Mouse (Mus musculus) heart, embryonic 15.5 days (tissue): ENCODE results near the gene Txlna. TPM values are rescaled to one million over a fixed set of nuclear protein-coding genes. Genes with fewer than 3 reads are reported as not detected.

Experiments used
- ATAC-seq: fragments of 200-750 bp; cut with Nextera tagmentation; replicated peaks from 2 replicates; pipeline ENCODE4 v1.8.0; 2017; ENCODE audit warnings: low read depth, moderate TSS enrichment; ENCODE audit not compliant: insufficient number of reproducible peaks, insufficient read depth, low FRiP score
- H3K27ac ChIP-seq: fragments of 300-500 bp; sonication (generic); 2 replicates; pipeline ENCODE4 v1.5.1; 2015; ENCODE audit warnings: mild to moderate bottlenecking, inconsistent platforms
- H3K27me3 ChIP-seq: fragments of 300-500 bp; sonication (generic); 2 replicates; pipeline ENCODE4 v1.6.1; 2015; ENCODE audit warnings: inconsistent platforms
- H3K36me3 ChIP-seq: fragments of 300-500 bp; sonication (generic); 2 replicates; pipeline ENCODE4 v1.6.1; 2015; ENCODE audit warnings: mild to moderate bottlenecking, inconsistent platforms
- H3K4me1 ChIP-seq: fragments of 300-500 bp; sonication (generic); replicated peaks from 2 replicates; pipeline ENCODE4 v1.6.1; 2015; ENCODE audit warnings: inconsistent platforms
- H3K4me2 ChIP-seq: fragments of 300-500 bp; sonication (generic); 2 replicates; pipeline ENCODE4 v1.6.1; 2015; ENCODE audit warnings: inconsistent platforms, mild to moderate bottlenecking, moderate library complexity
- H3K4me3 ChIP-seq: fragments of 300-500 bp; sonication (generic); 2 replicates; pipeline ENCODE4 v1.5.1; 2015; ENCODE audit warnings: mild to moderate bottlenecking, inconsistent platforms
- H3K9ac ChIP-seq: fragments of 300-500 bp; sonication (generic); 2 replicates; pipeline ENCODE4 v1.6.1; 2015; ENCODE audit warnings: mild to moderate bottlenecking, inconsistent platforms
- H3K9me3 ChIP-seq: fragments of 300-500 bp; sonication (generic); replicated peaks from 2 replicates; pipeline ENCODE4 v1.6.1; 2016; ENCODE audit warnings: inconsistent platforms
- WGBS: fragments of 180-500 bp; shearing (Covaris S2); methylation state at CpG from one replicate; pipeline ENCODE4 v1.1.7; 2015; ENCODE audit warnings: mixed read lengths; 5-methylcytosine and 5-hydroxymethylcytosine counted together
- polyA plus RNA-seq: library from polyadenylated mRNA; unstranded; fragments of >200 nt; fragmentation: Nextera tagmentation; extraction: Ambion mirVana; gene quantifications from 2 replicates; pipeline ENCODE4 v1.2.1, GENCODE M21; 2015

Gene Txlna
- polyA plus RNA-seq, 1 experiment from 2014 or later = 38.4 TPM

- H3K9me3 ChIP-seq = no peaks in the 10 kb centered on the region
- H3K36me3 ChIP-seq = peaks cover 31% of the 10 kb centered on the region
- peak overlapping the region; percentile 89 for H3K27ac ChIP-seq
- peak overlapping the region; percentile 87 for H3K4me2 ChIP-seq
- ATAC-seq = peak; percentile 89
- H3K27me3 ChIP-seq = no peaks in the 10 kb centered on the region
- H3K4me1 ChIP-seq = peaks cover 38% of the 10 kb centered on the region
- peak overlapping the region; percentile 84 for H3K9ac ChIP-seq
- H3K4me3 ChIP-seq = peak overlapping the region; percentile 77
- WGBS = under 1% methylated on average over 18 of the region's 18 CpGs
These were observed 16.4 kb downstream of the Txlna start for GRCm38 (mm10) chr4:129624281-129625028.

DNA sequence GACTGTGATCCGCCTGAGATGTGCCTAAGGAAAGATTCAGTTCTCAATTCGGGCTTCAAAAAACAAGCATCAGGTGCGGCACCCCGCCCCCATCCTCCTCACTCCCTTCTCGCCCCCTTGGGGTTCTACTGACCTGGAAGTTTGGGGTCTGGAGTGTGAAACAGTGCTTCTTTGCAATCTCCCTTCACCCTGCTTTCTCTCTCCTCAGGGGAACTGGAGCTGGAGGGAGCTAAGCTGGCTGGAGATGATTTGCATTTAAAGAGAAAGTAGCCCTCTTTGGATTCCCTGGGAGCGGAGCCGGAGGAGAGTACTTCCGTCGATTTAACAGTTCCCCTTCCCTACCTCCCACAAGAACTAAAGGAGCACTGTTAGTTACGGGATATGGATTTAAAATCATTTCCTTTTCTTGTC is 17.2 kb downstream of the Txlna start, which contains the start of gene Ccdc28b:
Gene Ccdc28b (minus strand): TSS at position 267 of the 411 bp plus-strand sequence.
- ATAC-seq = peak; percentile 33
- Histone ChIP-seq H3K4me1 (peaks cover 42% of the 10 kb centered on the region), H3K9me3 (no peaks in the 10 kb centered on the region)

DNA sequence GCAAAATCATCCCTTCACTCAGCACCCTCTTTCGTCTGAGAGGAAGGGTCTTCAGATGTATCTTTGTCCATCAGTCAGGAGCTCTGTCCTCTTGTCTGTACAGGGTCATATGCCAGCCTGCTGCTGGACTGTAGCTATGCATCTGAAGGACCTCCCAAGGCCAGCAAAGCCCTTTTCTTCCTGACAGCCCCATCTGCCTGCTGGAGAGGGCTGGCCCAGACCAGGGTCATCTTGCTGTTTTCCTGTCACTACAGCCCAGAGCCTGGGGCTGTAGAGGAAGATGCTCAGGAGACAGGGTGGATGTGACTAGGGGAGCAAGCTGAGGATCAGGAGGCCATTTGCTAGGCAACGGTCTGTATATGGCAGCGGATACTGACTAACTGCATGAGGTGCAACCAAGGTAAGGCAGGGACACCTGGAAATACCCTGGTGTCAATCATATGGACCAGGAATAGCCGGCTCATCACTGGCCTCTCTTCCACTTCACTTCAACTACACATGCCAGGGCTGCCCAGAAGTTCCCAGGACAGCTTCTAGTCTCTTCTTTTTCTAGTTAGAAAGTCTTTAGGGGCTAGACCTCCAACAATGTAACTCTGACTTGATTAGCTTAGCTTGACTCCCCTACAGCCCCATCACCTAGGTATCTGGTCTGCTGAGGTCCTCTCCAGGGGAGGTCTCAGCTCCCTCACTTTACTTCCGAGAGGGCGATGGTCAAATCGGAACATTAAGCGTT is 17.9 kb downstream of the Txlna start:
- Histone ChIP-seq H3K36me3 (peaks cover 16% of the 10 kb centered on the region), H3K4me2 (peak overlapping the region; percentile 87), H3K4me1 (peaks cover 48% of the 10 kb centered on the region), H3K27ac (peak overlapping the region; percentile 89), H3K9me3 (no peaks in the 10 kb centered on the region), H3K4me3 (peak overlapping the region; percentile 77), H3K27me3 (no peaks in the 10 kb centered on the region), H3K9ac (peak overlapping the region; percentile 84)
- WGBS = 16% methylated on average over 8 of the region's 8 CpGs
- ATAC-seq = no peak

More for the DNA sequence above, 17.2 kb downstream of the Txlna start, which contains the start of gene Ccdc28b:
- 0% methylated on average over 10 of the region's 10 CpGs for WGBS
- peak within 1 kb of the TSS; percentile 87 for H3K4me2 ChIP-seq
- H3K9ac ChIP-seq = peak within 1 kb of the TSS; percentile 84
- H3K27me3 ChIP-seq = no peaks in the 10 kb centered on the region
- H3K4me3 ChIP-seq = peak within 1 kb of the TSS; percentile 77
- H3K27ac ChIP-seq = peak within 1 kb of the TSS; percentile 89
- H3K36me3 ChIP-seq = peaks cover 23% of the 10 kb centered on the region

- Histone ChIP-seq H3K9ac (peak overlapping the region; percentile 84; the same call in 1 of the 2 replicates), H3K36me3 (peaks cover 9% of the 10 kb centered on the region), H3K9me3 (no peaks in the 10 kb centered on the region), H3K4me2 (peak overlapping the region; percentile 87), H3K27me3 (no peaks in the 10 kb centered on the region), H3K4me3 (peak overlapping the region; percentile 77; the same call in 1 of the 2 replicates), H3K27ac (peak overlapping the region; percentile 78), H3K4me1 (peaks cover 55% of the 10 kb centered on the region)
- 74% methylated on average over 11 of the region's 11 CpGs for WGBS
- ATAC-seq = no peak
These were observed 18.6 kb downstream of the Txlna start for GRCm38 (mm10) chr4:129622120-129622802.

- peak overlapping the region; percentile 32; the same call in 1 of the 2 replicates for H3K9ac ChIP-seq
- H3K4me3 ChIP-seq = peak overlapping the region; percentile 9; the same call in 1 of the 2 replicates
- no peaks in the 10 kb centered on the region for H3K9me3 ChIP-seq
- H3K4me1 ChIP-seq = peaks cover 57% of the 10 kb centered on the region
- no peaks in the 10 kb centered on the region for H3K27me3 ChIP-seq
- peak overlapping the region; percentile 29 for H3K4me2 ChIP-seq
- ATAC-seq = 0 out of 2 replicates have a peak, but pooled peaks have one; percentile 8
- peak overlapping the region; percentile 78 for H3K27ac ChIP-seq
- peaks cover 5% of the 10 kb centered on the region for H3K36me3 ChIP-seq
- WGBS = 65% methylated on average over 8 of the region's 8 CpGs
These were observed 19.5 kb downstream of the Txlna start for GRCm38 (mm10) chr4:129621283-129621841.

DNA sequence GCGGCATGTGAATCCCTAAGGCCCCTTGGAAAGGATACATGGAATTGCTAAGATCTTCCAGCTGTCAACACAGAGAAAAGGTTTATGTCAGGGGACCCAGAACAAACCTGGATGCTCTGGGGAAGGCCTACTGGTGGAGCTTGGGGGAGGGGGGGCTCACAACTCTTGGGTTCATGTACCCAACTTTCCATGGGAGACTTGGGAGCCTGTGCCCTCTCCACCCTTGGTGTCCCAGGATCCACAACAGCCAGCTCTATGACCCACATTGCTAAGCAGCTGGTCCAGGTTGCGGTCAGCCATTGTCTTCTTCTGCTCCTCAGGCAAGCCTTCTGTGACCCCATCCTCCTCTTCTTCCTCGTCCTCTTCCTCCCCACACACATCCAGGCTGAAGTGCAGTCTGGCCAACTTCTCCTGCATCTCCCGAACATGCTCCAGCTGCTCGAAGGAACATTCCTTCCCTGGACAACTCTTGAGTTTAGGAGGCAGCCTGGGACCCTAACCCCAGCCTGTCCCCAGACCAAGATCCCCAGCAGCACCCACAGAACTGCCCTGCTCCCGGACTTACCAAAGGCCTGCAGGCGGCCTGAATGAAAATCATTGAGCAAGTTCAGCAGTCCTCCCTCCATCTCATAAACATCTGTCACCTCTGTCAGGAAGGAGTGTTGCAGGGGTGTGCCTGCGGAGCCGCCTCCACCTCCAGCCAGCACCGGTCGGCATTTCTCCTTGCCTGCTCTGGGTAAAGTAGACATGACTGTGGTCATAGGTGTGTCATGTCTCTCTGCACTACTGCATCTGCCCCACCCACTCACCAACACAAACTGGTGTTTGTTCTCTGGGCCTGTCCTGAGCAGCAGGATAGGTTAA is 20.2 kb downstream of the Txlna start:
- Histone ChIP-seq H3K4me3 (peak overlapping the region; percentile 9; the same call in 1 of the 2 replicates), H3K9ac (peak overlapping the region; percentile 32; the same call in 1 of the 2 replicates), H3K27me3 (no peaks in the 10 kb centered on the region), H3K4me1 (peaks cover 56% of the 10 kb centered on the region), H3K36me3 (peaks cover 12% of the 10 kb centered on the region), H3K4me2 (peak overlapping the region; percentile 29), H3K9me3 (no peaks in the 10 kb centered on the region), H3K27ac (peak overlapping the region; percentile 78)
- ATAC-seq = no peak
- 83% methylated on average over 11 of the region's 11 CpGs for WGBS

DNA sequence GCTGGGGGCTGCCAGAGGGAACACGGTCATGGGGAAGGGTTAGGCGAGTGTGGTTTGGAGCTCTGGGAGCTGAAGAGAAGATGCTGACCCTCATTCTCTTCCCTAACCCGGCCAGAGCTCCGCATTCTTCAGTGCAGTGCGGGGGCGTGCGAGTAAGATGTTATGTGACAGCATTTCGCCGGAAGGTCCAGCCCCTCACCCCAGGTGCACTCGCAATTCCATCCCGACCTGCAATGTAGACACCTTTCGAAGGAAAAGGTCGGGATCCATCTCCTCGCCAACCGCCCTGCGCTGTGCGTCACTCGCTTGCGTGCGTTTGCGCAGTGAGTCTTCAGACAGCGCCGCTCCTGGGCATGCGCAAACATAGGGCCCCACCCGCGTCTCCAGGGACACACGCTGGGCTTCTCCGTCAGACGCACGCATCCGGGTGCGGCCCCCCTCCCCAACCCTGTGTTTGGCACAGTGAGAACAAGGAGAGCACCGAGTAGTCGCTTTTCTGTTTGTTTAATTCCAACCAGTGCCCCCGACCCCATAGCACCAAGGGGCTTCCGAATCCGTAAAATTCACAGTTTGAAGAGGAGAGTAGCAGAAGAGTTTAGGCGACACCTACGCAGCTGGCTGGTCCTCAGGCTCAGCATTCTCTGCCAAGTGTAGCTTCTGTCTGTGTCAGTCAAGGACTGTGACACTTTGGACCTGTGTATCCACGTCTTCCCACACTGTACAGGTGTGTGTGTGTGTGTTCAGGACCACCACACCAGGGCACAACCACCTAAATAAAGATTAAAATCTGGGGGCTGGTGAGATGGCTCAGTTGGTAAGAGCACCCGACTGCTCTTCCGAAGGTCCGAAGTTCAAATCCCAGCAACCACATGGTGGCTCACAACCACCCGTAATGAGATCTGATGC is 21.8 kb downstream of the Txlna start, which contains the start of gene Iqcc:
Gene Iqcc (minus strand): TSS at position 314 of the 906 bp plus-strand sequence.
- 6% methylated on average over 44 of the region's 44 CpGs for WGBS
- Histone ChIP-seq H3K36me3 (peaks cover 13% of the 10 kb centered on the region), H3K4me3 (peak within 1 kb of the TSS; percentile 69), H3K4me1 (peaks cover 51% of the 10 kb centered on the region), H3K4me2 (peak within 1 kb of the TSS; percentile 85), H3K27ac (peak within 1 kb of the TSS; percentile 85), H3K9me3 (no peaks in the 10 kb centered on the region), H3K9ac (peak within 1 kb of the TSS; percentile 81), H3K27me3 (no peaks in the 10 kb centered on the region)
- ATAC-seq = peak; percentile 86

- ATAC-seq = no peak
- H3K9me3 ChIP-seq = no peaks in the 10 kb centered on the region
- H3K4me2 ChIP-seq = peak overlapping the region; percentile 85
- peaks cover 52% of the 10 kb centered on the region for H3K4me1 ChIP-seq
- peak overlapping the region; percentile 81 for H3K9ac ChIP-seq
- no peaks in the 10 kb centered on the region for H3K27me3 ChIP-seq
- H3K36me3 ChIP-seq = peaks cover 13% of the 10 kb centered on the region
- H3K4me3 ChIP-seq = peak overlapping the region; percentile 69
- WGBS = 93% methylated on average over 5 of the region's 5 CpGs
- H3K27ac ChIP-seq = no peak overlapping the region
These were observed 22.8 kb downstream of the Txlna start for GRCm38 (mm10) chr4:129618031-129618430.

GRCm38 (mm10) chr4:129617121-129617641 is 23.7 kb downstream of the Txlna start:
- Histone ChIP-seq H3K9ac (no peak overlapping the region), H3K4me2 (no peak overlapping the region), H3K36me3 (peaks cover 13% of the 10 kb centered on the region), H3K27me3 (no peaks in the 10 kb centered on the region), H3K27ac (no peak overlapping the region), H3K4me1 (peaks cover 44% of the 10 kb centered on the region), H3K4me3 (no peak overlapping the region), H3K9me3 (no peaks in the 10 kb centered on the region)
- no peak for ATAC-seq
- 91% methylated on average over 7 of the region's 7 CpGs for WGBS
